21 mouse cellular contexts compared by ENCODE assay signal in genomic region chr9:83679626-83680025, GRCm38 (mm10).
"Had no signal": no experiment of that assay in that cellular context is flagged by ENCODE, and none has a peak within 500 bp of the region (broad histone marks: within the 10 kb centered on the region; RNA-seq: fewer than 3 reads in every experiment).

No protein-coding gene starts in this region.

- ATAC-seq: intestine, embryonic 15.5 days; midbrain, embryonic 16.5 days had no signal

- H3K4me2 ChIP-seq: intestine, embryonic 15.5 days; limb, embryonic 13.5 days; liver, embryonic 13.5 days; midbrain, embryonic 12.5 days; neural tube, embryonic 13.5 days; stomach, embryonic 15.5 days had no signal

- DNase-seq: layer of hippocampus, adult 9-11 months; liver; liver, embryonic 13.5 days; lung, adult 2 months; lung, postnatal 14 days; lung, postnatal 4 days; retina, postnatal 1 day; right cerebral cortex, postnatal 25 days; spleen, adult 18-20 months; thymus, adult 2 months; thymus, postnatal 14 days; thymus, postnatal 4 days had no signal

- H3K27ac ChIP-seq: intestine, embryonic 15.5 days; layer of hippocampus, adult 2 months; limb, embryonic 13.5 days; liver, embryonic 13.5 days; midbrain, embryonic 12.5 days; neural tube, embryonic 13.5 days; stomach, embryonic 15.5 days had no signal

- H3K9me3 ChIP-seq: intestine, embryonic 15.5 days; limb, embryonic 10.5 days; limb, embryonic 13.5 days; liver, embryonic 13.5 days; midbrain, embryonic 12.5 days; neural tube, embryonic 13.5 days; stomach, embryonic 15.5 days had no signal

- H3K4me3 ChIP-seq: intestine, embryonic 15.5 days; layer of hippocampus, adult 2 months; limb, embryonic 10.5 days; limb, embryonic 13.5 days; liver, embryonic 13.5 days; midbrain, embryonic 12.5 days; myocyte; neural tube, embryonic 13.5 days; stomach, embryonic 15.5 days had no signal

- H3K9ac ChIP-seq: intestine, embryonic 15.5 days; limb, embryonic 13.5 days; liver, embryonic 13.5 days; midbrain, embryonic 12.5 days; neural tube, embryonic 13.5 days; stomach, embryonic 15.5 days had no signal

- H3K4me1 ChIP-seq: intestine, embryonic 15.5 days; liver, embryonic 13.5 days; stomach, embryonic 15.5 days had no signal

- H3K36me3 ChIP-seq: intestine, embryonic 15.5 days; limb, embryonic 10.5 days; limb, embryonic 13.5 days; liver, embryonic 13.5 days; midbrain, embryonic 12.5 days; neural tube, embryonic 13.5 days; stomach, embryonic 15.5 days had no signal

- H3K27me3 ChIP-seq: intestine, embryonic 15.5 days; limb, embryonic 13.5 days; liver, embryonic 13.5 days; midbrain, embryonic 12.5 days; neural tube, embryonic 13.5 days; stomach, embryonic 15.5 days had no signal
